Mouse (Mus musculus) Patski (cell line): Measurements from ENCODE around the gene Tgm2. TPM values are rescaled to one million over a fixed set of nuclear protein-coding genes. Genes with fewer than 3 reads are reported as not detected.

ENCODE experiments used
- ATAC-seq: fragments of 100-300 bp; one replicate; pipeline ENCODE4 v1.8.0; 2021
- CTCF ChIA-PET: fragments of 350-600 bp; sonication (Branson Sonifier 250); formaldehyde crosslinking; loops from one replicate; lab custom pipeline; 2022; ENCODE audit warnings: inconsistent platforms; lab: Charles Lee
- POLR2A ChIA-PET: fragments of 350-600 bp; sonication (Branson Sonifier 250); formaldehyde crosslinking; loops from one replicate; lab custom pipeline; 2022; ENCODE audit warnings: antibody characterized with exemption, inconsistent platforms; lab: Charles Lee
- DNase-seq: peaks from one replicate; pipeline ENCODE4 v3.0.0-alpha.2; 2011; ENCODE audit warnings: low read depth, low spot score
- H3K27me3 ChIP-seq: fragments of 371-371 bp; one replicate; pipeline ENCODE4 v1.5.1; 2021
- CTCF ChIP-seq: fragments of 100-300 bp; IDR thresholded peaks from one replicate; pipeline ENCODE4 v1.5.1; 2021
- in situ Hi-C: fragments of 300-500 bp; cut with MboI; formaldehyde crosslinking; loops from 3 replicates; pipeline ENCODE4 v1.11.1; 2018; ENCODE audit warnings: low pct_unique_long_range_greater_than_20kb, mixed read lengths
- polyA plus RNA-seq: library from polyadenylated mRNA; unstranded; gene quantifications from one replicate; pipeline ENCODE4 v1.2.3, GENCODE M21; 2021

Gene Tgm2
- polyA plus RNA-seq, 1 experiment from 2014 or later: 113 TPM

DNA sequence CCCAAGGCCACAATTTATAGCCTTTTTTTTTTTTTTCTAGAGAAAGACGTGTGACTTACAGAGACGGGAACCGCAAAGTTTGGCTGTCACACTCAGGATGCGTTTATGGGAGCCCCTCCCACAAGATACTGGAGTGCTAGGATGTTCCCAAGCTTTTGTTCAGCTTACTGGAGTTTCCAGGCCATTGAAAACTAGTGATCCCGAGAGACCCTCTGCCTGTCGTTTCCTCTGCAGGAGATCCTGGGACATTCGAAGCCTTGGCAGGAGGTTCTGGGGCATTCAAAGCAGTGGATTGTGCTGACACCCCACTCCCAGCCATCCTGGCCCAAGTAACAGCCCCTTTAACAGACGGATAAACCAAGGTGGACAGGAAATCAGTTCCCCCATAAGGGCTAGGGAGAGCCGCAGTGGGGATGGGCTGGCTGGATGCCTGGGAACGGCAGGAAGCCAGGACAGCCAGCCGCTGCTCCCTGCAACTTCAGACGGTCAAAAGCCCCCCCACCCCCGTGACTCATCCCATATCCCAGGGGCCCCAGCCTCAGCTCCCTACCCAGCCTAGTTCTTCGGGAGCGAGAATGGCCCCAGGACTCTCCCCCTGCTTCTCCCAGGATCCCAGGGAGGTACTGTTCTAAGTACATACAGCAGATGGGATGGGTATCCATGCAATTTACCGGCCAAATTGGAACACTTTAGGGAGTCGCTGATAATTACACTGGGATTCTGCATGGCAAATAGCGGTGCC is 33.3 kb upstream of the Tgm2 start:
- ATAC-seq (no peak), DNase-seq (no peak)
- H3K27me3 ChIP-seq: no peaks in the 10 kb centered on the region
- CTCF ChIA-PET: interaction anchor here (1.0 to 2.8 kb wide), 4 partner anchors 13 to 118 kb away, joined by 3 to 17 read pairs (median 6); no protein-coding TSS in a partner anchor
- POLR2A ChIA-PET: interaction anchor here (0.6 kb wide), 2 partner anchors 50 to 604 kb away, joined by 3 read pairs; no protein-coding TSS in a partner anchor
- in situ Hi-C loops: loop anchor here (25.0 kb wide), 1 partner anchor 542 kb away; no protein-coding TSS in a partner anchor
- no peak for TF ChIP-seq CTCF

- ATAC-seq (no peak), DNase-seq (no peak)
- in situ Hi-C loops: loop anchor here (25.0 kb wide), 1 partner anchor 542 kb away; no protein-coding TSS in a partner anchor
- H3K27me3 ChIP-seq: no peaks in the 10 kb centered on the region
- CTCF ChIA-PET: no interaction called here
- no peak for TF ChIP-seq CTCF
- POLR2A ChIA-PET: interaction anchor here (0.6 kb wide), 2 partner anchors 49 to 603 kb away, joined by 3 read pairs; no protein-coding TSS in a partner anchor
Observed at GRCm38 (mm10) chr2:158178696-158179369, 32.6 kb upstream of the Tgm2 start.

DNA sequence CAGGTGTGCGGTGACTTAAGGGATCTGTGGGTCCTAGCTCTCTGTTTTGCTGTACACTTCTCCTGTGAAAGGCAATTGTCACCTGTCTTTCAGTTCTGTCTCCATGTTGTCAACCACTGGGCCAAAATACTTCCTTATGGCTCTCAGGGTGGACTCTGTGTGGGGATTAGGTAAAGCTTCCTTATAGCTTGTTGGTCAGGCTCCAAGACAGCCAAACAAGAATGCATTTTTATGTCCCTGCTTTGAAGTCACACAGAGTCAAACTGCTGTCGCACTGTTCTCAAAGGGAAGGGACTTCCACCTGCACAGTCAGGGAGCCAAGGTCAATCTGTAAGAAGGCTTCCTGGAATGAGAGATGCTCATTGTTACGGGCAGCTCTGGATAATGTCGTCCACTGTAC is 31.9 kb upstream of the Tgm2 start:
- in situ Hi-C loops: loop anchor here (25.0 kb wide), 1 partner anchor 541 kb away; no protein-coding TSS in a partner anchor
- no peak for TF ChIP-seq CTCF
- ChIA-PET CTCF (no interaction called here), POLR2A (no interaction called here)
- ATAC-seq (no peak), DNase-seq (no peak)
- no peaks in the 10 kb centered on the region for H3K27me3 ChIP-seq

GRCm38 (mm10) chr2:158177574-158177973 is 31.3 kb upstream of the Tgm2 start:
- ChIA-PET POLR2A (no interaction called here), CTCF (no interaction called here)
- ATAC-seq (no peak), DNase-seq (no peak)
- in situ Hi-C loops: loop anchor here (25.0 kb wide), 1 partner anchor 540 kb away; no protein-coding TSS in a partner anchor
- no peak for TF ChIP-seq CTCF
- H3K27me3 ChIP-seq: no peaks in the 10 kb centered on the region

DNA sequence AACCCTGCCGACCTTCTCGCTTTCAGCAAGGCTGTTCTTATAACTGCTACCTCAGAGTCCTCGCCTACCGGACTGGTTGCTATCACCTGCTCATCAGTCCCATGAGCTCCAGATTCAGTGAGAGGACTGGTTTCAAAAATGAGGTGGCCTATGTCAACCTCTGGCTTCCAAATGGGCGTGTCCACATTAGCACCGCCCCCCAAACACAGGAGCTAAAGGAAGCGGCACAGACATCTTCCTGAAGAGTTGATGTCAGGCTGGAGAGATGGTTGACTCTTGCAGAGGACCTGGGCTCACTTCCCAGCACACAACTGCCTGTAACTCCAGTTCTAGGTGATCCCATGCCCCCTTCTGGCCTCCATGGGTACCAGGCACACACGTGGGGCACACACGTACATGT is 30.5 kb upstream of the Tgm2 start:
- CTCF ChIA-PET: interaction anchor here (1.1 kb wide), 1 partner anchor 9 kb away, joined by 3 read pairs; no protein-coding TSS in a partner anchor
- POLR2A ChIA-PET: no interaction called here
- ATAC-seq: no peak
- no peak for TF ChIP-seq CTCF
- in situ Hi-C loops: loop anchor here (25.0 kb wide), 1 partner anchor 539 kb away; no protein-coding TSS in a partner anchor
- DNase-seq: no peak
- H3K27me3 ChIP-seq: no peaks in the 10 kb centered on the region

DNA sequence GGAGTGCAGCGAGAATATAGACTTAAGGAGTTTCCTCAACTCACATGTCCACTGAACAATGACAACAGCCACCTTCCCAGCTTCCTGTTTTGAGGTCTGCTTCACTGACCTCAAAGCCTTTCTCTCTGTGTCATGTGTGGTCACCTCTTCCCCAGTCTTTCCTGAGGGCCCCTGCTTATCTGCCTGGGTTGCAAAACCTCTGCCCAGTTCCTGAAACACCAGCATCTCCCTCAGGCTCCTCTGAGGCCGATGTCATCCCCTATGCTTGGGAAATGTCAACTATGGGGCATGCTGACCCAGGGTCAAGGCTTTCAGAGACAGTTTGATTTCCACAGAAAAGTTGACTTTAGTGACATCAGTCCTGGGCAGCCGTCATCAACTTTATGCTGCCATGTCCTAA is 29.2 kb upstream of the Tgm2 start:
- no peaks in the 10 kb centered on the region for H3K27me3 ChIP-seq
- no peak for TF ChIP-seq CTCF
- ATAC-seq (no peak), DNase-seq (no peak)
- in situ Hi-C loops: loop anchor here (25.0 kb wide), 1 partner anchor 538 kb away; no protein-coding TSS in a partner anchor
- POLR2A ChIA-PET: no interaction called here
- CTCF ChIA-PET: no interaction called here

GRCm38 (mm10) chr2:158174958-158175357 is 28.7 kb upstream of the Tgm2 start:
- ATAC-seq: no peak
- DNase-seq: no peak

DNA sequence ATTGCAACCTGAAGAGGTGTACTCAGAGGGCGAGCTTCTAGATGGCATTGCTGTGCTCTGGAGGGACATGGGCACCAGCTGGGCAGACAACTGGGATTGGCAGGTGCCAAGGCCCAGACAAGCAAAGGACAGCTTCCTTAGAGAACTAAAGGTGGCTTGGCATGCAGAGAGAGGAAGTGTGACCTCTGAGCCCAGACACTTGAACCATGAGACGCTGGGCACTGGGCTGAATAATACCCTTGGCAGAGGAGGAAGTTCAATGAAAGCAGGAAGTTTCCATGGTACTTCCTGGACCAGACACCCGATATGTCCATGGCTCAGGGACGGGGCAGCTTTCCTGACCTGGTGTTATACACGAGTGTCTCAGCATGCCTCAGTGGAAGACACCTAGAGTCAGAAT is 28.2 kb upstream of the Tgm2 start:
- ChIA-PET POLR2A (no interaction called here), CTCF (interaction anchor here (1.3 kb wide), 1 partner anchor 18 kb away, joined by 3 read pairs; no protein-coding TSS in a partner anchor)
- in situ Hi-C loops: no loop called here
- TF ChIP-seq CTCF: no peak
- no peak for DNase-seq
- H3K27me3 ChIP-seq: no peaks in the 10 kb centered on the region
- no peak for ATAC-seq

More at GRCm38 (mm10) chr2:158174958-158175357, 28.7 kb upstream of the Tgm2 start:
- CTCF ChIA-PET: no interaction called here
- H3K27me3 ChIP-seq: no peaks in the 10 kb centered on the region
- in situ Hi-C loops: loop anchor here (25.0 kb wide), 1 partner anchor 538 kb away; no protein-coding TSS in a partner anchor
- POLR2A ChIA-PET: no interaction called here
- no peak for TF ChIP-seq CTCF

GRCm38 (mm10) chr2:158170394-158170793 is 24.2 kb upstream of the Tgm2 start:
- no peak for TF ChIP-seq CTCF
- ChIA-PET CTCF (no interaction called here), POLR2A (no interaction called here)
- no peak for ATAC-seq
- DNase-seq: no peak
- in situ Hi-C loops: no loop called here
- H3K27me3 ChIP-seq: no peaks in the 10 kb centered on the region

- DNase-seq: no peak
- ChIA-PET CTCF (interaction anchor here (1.4 kb wide), 1 partner anchor 25 kb away, joined by 3 read pairs; no protein-coding TSS in a partner anchor), POLR2A (no interaction called here)
- H3K27me3 ChIP-seq: no peaks in the 10 kb centered on the region
- no peak for ATAC-seq
- in situ Hi-C loops: no loop called here
- no peak for TF ChIP-seq CTCF
Observed at GRCm38 (mm10) chr2:158169771-158170170, 23.5 kb upstream of the Tgm2 start.
